Mouse (Mus musculus) limb, embryonic 13.5 days (tissue): ENCODE results near the gene Madcam1. TPM values are rescaled to one million over a fixed set of nuclear protein-coding genes. Genes with fewer than 3 reads are reported as not detected.

Experiments used
- ATAC-seq: fragments of 200-750 bp; cut with Nextera tagmentation; 2 replicates; pipeline ENCODE4 v1.8.0; 2017; ENCODE audit warnings: low read depth, moderate number of reproducible peaks, moderate TSS enrichment; ENCODE audit not compliant: low FRiP score
- H3K27ac ChIP-seq: fragments of 300-500 bp; sonication (generic); 2 replicates; pipeline ENCODE4 v1.5.1; 2015; ENCODE audit warnings: inconsistent platforms, mild to moderate bottlenecking, moderate library complexity
- H3K27me3 ChIP-seq: fragments of 300-500 bp; sonication (generic); 2 replicates; pipeline ENCODE4 v1.6.1; 2015; ENCODE audit warnings: mild to moderate bottlenecking, inconsistent platforms
- H3K36me3 ChIP-seq: fragments of 300-500 bp; sonication (generic); 2 replicates; pipeline ENCODE4 v1.6.1; 2015; ENCODE audit warnings: inconsistent platforms, mild to moderate bottlenecking, moderate library complexity
- H3K4me1 ChIP-seq: fragments of 300-500 bp; sonication (generic); 2 replicates; pipeline ENCODE4 v1.6.1; 2015; ENCODE audit warnings: inconsistent platforms
- H3K4me2 ChIP-seq: fragments of 300-500 bp; sonication (generic); replicated peaks from 2 replicates; pipeline ENCODE4 v1.6.1; 2015; ENCODE audit warnings: inconsistent platforms, mild to moderate bottlenecking, moderate library complexity
- H3K4me3 ChIP-seq: fragments of 300-500 bp; sonication (generic); 2 replicates; pipeline ENCODE4 v1.5.1; 2015; ENCODE audit warnings: moderate library complexity, mild to moderate bottlenecking, inconsistent platforms
- H3K9ac ChIP-seq: fragments of 300-500 bp; sonication (generic); 2 replicates; pipeline ENCODE4 v1.6.1; 2015; ENCODE audit warnings: mild to moderate bottlenecking, inconsistent platforms
- H3K9me3 ChIP-seq: fragments of 300-500 bp; sonication (generic); 2 replicates; pipeline ENCODE4 v1.6.1; 2016; ENCODE audit warnings: inconsistent platforms
- WGBS: fragments of 180-500 bp; shearing (Covaris S2); methylation state at CpG from one replicate; pipeline ENCODE4 v1.1.7; 2015; 5-methylcytosine and 5-hydroxymethylcytosine counted together
- polyA plus RNA-seq: library from polyadenylated mRNA; unstranded; fragments of >200 nt; fragmentation: Nextera tagmentation; extraction: Ambion mirVana; gene quantifications from 2 replicates; pipeline ENCODE4 v1.2.1, GENCODE M21; 2015

Gene Madcam1
- polyA plus RNA-seq, 1 experiment from 2014 or later: 8.2 TPM

DNA sequence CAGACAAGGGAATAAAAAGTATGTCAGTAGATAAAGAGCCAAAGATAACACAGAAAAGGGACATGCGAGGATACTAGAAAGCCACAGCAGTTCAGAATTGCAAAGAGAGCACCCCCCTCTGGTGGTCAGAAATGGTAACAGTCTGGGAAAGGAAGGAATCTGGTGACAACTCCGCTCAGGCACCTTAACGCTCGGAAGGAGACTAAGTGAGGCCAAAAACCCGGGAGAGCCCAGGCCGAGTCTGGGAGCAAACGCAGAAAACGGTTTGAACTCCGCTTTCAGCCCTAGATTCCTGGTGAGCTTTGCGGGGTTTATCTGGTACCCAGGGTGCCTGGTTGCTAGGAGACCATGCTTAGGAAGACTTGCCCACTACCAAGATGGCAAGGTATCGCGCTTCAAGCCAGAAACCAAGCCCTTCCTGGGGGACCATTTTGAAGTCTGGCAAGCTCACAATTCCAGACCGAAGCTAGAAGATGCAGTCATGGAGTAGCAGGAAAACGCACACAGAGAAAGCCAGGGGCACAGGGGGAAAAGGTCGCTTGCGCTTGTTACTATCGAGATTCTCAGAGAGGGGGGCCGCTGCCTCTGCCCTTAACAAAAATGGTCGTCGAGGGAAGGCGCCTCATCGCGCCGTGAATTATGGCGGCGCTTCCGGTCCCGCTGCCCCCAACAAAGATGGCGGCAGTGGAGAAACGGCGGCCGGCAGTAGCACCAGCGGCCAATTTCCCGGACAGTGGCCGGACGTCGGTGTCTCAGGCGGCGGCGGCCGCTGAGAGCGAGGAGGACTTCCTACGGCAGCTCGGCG is 4.6 kb downstream of the Madcam1 start, which contains the start of gene Tpgs1:
Gene Tpgs1, plus strand, starts transcription at position 599 of the 805 bp plus-strand sequence.
- Histone ChIP-seq H3K9me3 (no peaks in the 10 kb centered on the region), H3K36me3 (peaks cover 21% of the 10 kb centered on the region), H3K4me1 (peaks cover 19% of the 10 kb centered on the region), H3K27me3 (no peaks in the 10 kb centered on the region), H3K9ac (peak within 1 kb of the TSS; percentile 91), H3K4me3 (peak within 1 kb of the TSS; percentile 93), H3K27ac (peak within 1 kb of the TSS; percentile 94), H3K4me2 (peak within 1 kb of the TSS; percentile 97)
- under 1% methylated on average over 45 of the region's 45 CpGs for WGBS
- peak; percentile 86 for ATAC-seq

DNA sequence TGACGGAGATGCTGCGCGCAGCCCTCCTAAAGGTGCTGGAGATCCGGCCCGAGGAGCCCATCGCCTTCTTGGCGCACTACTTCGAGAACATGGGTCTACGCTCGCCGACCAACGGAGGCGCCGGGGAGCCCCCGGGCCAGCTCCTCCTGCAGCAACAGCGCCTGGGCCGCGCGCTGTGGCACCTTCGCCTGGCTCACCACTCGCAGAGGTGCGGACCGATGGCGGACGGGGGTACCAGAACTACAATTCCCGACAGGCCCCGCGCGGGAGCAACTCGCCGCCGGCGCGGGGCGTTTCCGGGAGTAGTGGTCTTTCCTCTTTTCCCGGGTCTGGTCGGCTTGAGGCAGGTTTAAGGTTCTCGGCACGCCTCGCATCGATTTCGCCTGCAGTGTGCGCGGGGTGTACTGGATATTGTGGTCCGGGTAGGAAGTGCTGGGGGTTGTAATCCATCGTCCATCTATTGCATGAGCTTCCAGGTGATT is 5.3 kb downstream of the Madcam1 start:
- Histone ChIP-seq H3K4me2 (peak overlapping the region; percentile 97), H3K9me3 (no peaks in the 10 kb centered on the region), H3K4me3 (peak overlapping the region; percentile 93), H3K4me1 (peaks cover 19% of the 10 kb centered on the region), H3K27me3 (no peaks in the 10 kb centered on the region), H3K36me3 (peaks cover 23% of the 10 kb centered on the region), H3K27ac (peak overlapping the region; percentile 94), H3K9ac (peak overlapping the region; percentile 91)
- WGBS: under 1% methylated on average over 47 of the region's 47 CpGs
- ATAC-seq: peak; percentile 55

DNA sequence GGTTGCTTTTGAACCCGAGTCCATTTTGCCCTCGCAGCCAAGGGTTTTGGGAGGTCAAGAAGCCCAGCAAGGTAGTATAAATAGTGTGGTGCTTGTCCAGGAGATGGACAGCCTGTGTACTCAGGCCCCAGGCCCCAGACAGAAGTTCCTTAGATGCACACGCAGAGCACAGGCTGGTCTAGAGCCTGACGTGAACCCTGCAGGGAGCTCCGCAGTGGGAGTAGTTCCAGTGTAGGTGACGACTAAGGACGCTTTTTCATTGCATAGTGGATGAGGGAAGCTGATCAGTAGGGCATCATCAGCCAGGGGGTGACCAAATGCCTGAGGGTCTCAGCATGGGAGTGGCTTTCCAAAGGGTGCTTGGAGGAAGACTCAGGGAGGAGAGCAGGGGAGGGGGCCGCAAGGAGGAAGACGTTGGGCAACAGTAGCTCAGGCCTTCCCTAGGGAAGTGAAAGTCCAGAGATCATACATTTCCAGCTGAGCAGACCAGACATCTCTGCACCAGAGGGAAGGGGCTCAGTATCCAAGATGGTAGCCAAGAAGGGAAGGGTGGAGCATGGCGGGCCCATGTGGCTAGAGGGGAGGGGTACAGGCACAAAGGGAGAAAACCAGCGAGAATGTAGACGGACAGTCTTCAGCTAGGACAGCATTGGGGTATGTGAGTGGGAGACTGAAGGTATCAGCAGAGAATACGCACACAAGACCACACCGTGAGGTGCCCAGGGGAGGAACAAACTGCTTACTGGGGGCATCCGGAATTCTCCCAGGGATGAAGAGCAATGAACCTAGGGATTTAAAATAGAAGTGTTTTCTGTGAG is 5.9 kb downstream of the Madcam1 start:
- ATAC-seq: no peak
- WGBS: 37% methylated on average over 15 of the region's 15 CpGs
- no peaks in the 10 kb centered on the region for H3K27me3 ChIP-seq
- H3K9ac ChIP-seq: peak overlapping the region; percentile 91
- peaks cover 25% of the 10 kb centered on the region for H3K36me3 ChIP-seq
- H3K27ac ChIP-seq: peak overlapping the region; percentile 94
- H3K4me3 ChIP-seq: peak overlapping the region; percentile 93
- peak overlapping the region; percentile 97 for H3K4me2 ChIP-seq
- peaks cover 19% of the 10 kb centered on the region for H3K4me1 ChIP-seq
- no peaks in the 10 kb centered on the region for H3K9me3 ChIP-seq

DNA sequence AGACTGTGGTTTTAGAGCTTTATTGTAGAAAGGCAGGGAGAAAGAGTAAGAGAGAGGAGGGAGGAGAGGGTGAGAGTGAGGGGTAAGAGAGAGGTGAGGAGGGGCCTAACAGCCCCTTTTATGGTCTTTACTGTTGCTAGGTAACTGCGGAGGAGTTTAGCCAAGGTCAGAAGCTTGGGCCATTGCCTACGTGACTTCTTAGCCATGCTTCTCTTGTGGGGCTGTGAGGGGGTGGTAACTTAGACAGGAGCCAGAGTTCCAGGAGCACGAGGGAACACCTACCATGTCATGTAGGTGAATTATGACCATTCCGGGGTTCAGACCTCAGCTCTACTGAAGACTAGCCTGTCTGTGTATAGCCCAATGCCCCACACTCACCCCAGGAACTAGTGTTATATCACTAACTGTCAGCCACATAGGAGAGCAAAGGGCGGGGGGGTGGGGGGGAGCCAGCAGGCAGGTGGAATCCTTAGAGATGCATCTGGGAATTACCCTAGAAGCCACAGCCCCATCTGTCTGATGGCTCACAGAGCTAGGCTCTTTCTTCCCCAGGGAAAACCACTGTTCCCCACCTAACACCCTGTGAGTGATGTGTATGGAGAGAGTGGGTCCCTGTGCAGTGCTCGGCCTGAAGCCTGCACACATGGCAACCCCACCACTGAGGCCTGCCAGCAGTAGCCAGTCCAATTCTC is 7.2 kb downstream of the Madcam1 start:
- Histone ChIP-seq H3K27me3 (no peaks in the 10 kb centered on the region), H3K4me1 (peaks cover 19% of the 10 kb centered on the region), H3K36me3 (peaks cover 37% of the 10 kb centered on the region), H3K27ac (no peak overlapping the region), H3K9ac (0 out of 2 replicates have a peak overlapping the region, but pooled peaks have one; percentile 43), H3K9me3 (no peaks in the 10 kb centered on the region), H3K4me3 (no peak overlapping the region), H3K4me2 (0 out of 2 replicates have a peak overlapping the region, but pooled peaks have one; percentile 97)
- 50% methylated on average over 6 of the region's 6 CpGs for WGBS
- ATAC-seq: no peak

- Histone ChIP-seq H3K27ac (no peak overlapping the region), H3K4me2 (no peak overlapping the region), H3K9ac (no peak overlapping the region), H3K4me3 (no peak overlapping the region), H3K9me3 (no peaks in the 10 kb centered on the region), H3K27me3 (no peaks in the 10 kb centered on the region), H3K36me3 (peaks cover 37% of the 10 kb centered on the region), H3K4me1 (peaks cover 19% of the 10 kb centered on the region)
- ATAC-seq: no peak
- WGBS: 65% methylated on average over 3 of the region's 3 CpGs
These were observed 7.7 kb downstream of the Madcam1 start for GRCm38 (mm10) chr10:79672088-79672455.

- Histone ChIP-seq H3K4me2 (no peak overlapping the region), H3K4me3 (no peak overlapping the region), H3K9ac (no peak overlapping the region), H3K9me3 (no peaks in the 10 kb centered on the region), H3K4me1 (peaks cover 19% of the 10 kb centered on the region), H3K36me3 (peaks cover 37% of the 10 kb centered on the region), H3K27ac (no peak overlapping the region), H3K27me3 (no peaks in the 10 kb centered on the region)
- no peak for ATAC-seq
- WGBS: 88% methylated on average over 3 of the region's 3 CpGs
These were observed 8.7 kb downstream of the Madcam1 start for GRCm38 (mm10) chr10:79673054-79673453.

GRCm38 (mm10) chr10:79675346-79676035 is 11.1 kb downstream of the Madcam1 start:
- ATAC-seq: no peak
- H3K4me2 ChIP-seq: no peak overlapping the region
- WGBS: 60% methylated on average over 44 of the region's 44 CpGs
- H3K4me1 ChIP-seq: peaks cover 10% of the 10 kb centered on the region
- H3K27ac ChIP-seq: no peak overlapping the region
- peaks cover 37% of the 10 kb centered on the region for H3K36me3 ChIP-seq
- H3K9me3 ChIP-seq: no peaks in the 10 kb centered on the region
- no peak overlapping the region for H3K9ac ChIP-seq
- no peaks in the 10 kb centered on the region for H3K27me3 ChIP-seq
- H3K4me3 ChIP-seq: no peak overlapping the region

DNA sequence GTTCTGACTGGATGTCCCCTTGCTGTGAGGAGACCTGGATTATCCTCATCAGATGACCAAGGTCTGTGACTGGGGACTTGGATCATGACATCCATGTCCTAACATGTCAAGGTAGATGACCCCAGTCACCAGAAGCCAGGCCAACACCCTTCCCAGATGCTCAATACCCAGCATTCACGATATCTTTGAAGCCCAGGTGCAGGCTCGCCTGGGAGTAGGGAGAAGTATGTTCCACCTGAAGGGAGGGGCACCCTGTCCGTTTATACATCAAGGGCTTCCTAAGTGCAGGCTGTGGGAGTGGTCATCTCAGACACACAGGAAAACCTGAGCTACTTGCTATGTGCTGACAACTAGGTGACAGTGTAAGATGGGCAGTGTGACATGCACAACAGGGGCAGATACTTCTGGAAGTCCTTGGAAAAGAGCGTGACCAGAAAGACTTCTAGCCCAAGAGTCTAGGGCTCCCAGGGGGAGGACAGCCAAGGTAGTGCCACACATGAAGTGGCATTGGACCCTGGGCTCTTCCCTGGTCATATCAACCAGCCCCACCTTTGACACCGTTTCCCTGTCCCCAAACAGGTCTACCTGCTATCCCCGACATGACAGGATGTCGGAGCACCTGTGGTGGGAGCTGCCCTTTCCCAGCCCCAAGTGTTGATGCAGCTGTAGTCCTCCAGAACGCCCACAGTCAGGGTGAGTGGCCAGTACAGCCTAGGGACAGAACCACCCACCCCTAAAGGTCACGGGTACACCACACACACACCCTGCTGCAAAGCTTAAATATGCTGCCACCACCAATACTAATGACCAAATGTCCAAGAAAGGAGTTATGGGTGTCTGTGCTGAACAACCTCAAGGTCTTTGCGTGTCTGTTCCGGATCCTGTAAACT is 16.5 kb downstream of the Madcam1 start:
- Histone ChIP-seq H3K4me3 (peak overlapping the region; percentile 91), H3K27me3 (no peaks in the 10 kb centered on the region), H3K4me2 (peak overlapping the region; percentile 69), H3K27ac (peak overlapping the region; percentile 70), H3K4me1 (peaks cover 23% of the 10 kb centered on the region), H3K9me3 (no peaks in the 10 kb centered on the region), H3K9ac (peak overlapping the region; percentile 50), H3K36me3 (peaks cover 23% of the 10 kb centered on the region)
- peak; percentile 4; the same call in 1 of the 2 replicates for ATAC-seq
- WGBS: 33% methylated on average over 11 of the region's 11 CpGs

DNA sequence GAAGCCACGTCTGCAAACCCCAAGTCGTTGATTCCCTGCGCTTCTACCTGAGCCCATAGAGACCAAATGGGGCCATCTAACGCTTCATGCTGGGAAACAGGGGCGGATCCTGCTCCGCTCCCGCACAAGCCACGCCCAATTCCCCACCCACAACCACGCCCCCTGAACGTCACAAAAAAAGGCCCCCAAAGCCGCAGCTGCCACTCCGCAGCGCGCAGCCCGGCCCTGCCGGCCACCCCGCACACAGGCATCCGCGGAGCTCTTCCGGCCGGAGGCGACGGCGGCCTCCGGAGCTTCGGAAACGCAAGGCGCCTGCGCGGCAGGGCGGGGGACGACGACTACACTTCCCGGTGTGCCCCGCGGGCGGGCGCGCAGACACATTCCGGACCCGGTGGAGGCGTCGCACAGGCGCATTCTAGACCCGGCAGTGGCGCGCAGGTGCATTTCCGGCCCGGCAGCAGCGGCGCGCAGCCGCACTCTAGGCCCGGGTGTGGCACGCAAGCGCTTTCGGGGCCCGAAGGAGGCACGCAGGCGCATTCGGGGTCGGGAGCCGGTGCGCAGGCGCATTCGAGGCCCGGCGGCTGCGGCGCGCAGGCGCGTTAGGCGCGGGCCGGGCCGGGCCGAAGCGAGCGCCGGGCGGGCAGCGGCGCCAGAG is 17.4 kb downstream of the Madcam1 start, which contains the start of gene Cdc34:
Gene Cdc34, plus strand, starts transcription at position 605 of the 655 bp plus-strand sequence.
- H3K9me3 ChIP-seq: no peaks in the 10 kb centered on the region
- peak within 1 kb of the TSS; percentile 91 for H3K4me3 ChIP-seq
- under 1% methylated on average over 81 of the region's 84 CpGs for WGBS
- no peaks in the 10 kb centered on the region for H3K27me3 ChIP-seq
- peaks cover 25% of the 10 kb centered on the region for H3K36me3 ChIP-seq
- peak within 1 kb of the TSS; percentile 76 for H3K27ac ChIP-seq
- H3K4me1 ChIP-seq: peaks cover 23% of the 10 kb centered on the region
- H3K4me2 ChIP-seq: peak within 1 kb of the TSS; percentile 88
- ATAC-seq: peak; percentile 95
- H3K9ac ChIP-seq: peak within 1 kb of the TSS; percentile 89

GRCm38 (mm10) chr10:79682551-79682915 is 18.2 kb downstream of the Madcam1 start:
- 0 out of 2 replicates have a peak, but pooled peaks have one; percentile 0 for ATAC-seq
- peak overlapping the region; percentile 89 for H3K9ac ChIP-seq
- H3K36me3 ChIP-seq: peaks cover 33% of the 10 kb centered on the region
- H3K27me3 ChIP-seq: no peaks in the 10 kb centered on the region
- H3K4me3 ChIP-seq: peak overlapping the region; percentile 91
- peaks cover 23% of the 10 kb centered on the region for H3K4me1 ChIP-seq
- H3K27ac ChIP-seq: peak overlapping the region; percentile 76
- 0% methylated on average over 10 of the region's 10 CpGs for WGBS
- H3K9me3 ChIP-seq: no peaks in the 10 kb centered on the region
- peak overlapping the region; percentile 88 for H3K4me2 ChIP-seq
